Mouse (Mus musculus) duodenum, adult 2 months (tissue): ENCODE data around the gene Mmp2. TPM values are rescaled to one million over a fixed set of nuclear protein-coding genes. Genes with fewer than 3 reads are reported as not detected.

Source experiments
- polyA plus RNA-seq: library from polyadenylated mRNA; depleted of rRNA; stranded (reverse); fragments of >200 nt; gene quantifications from 2 replicates; pipeline ENCODE4 v1.2.3, GENCODE M21; 2012; ENCODE audit warnings: low replicate concordance; rRNA removed

The Mmp2 gene
- 28.1 and 38.5 TPM in 2 replicates for polyA plus RNA-seq

DNA sequence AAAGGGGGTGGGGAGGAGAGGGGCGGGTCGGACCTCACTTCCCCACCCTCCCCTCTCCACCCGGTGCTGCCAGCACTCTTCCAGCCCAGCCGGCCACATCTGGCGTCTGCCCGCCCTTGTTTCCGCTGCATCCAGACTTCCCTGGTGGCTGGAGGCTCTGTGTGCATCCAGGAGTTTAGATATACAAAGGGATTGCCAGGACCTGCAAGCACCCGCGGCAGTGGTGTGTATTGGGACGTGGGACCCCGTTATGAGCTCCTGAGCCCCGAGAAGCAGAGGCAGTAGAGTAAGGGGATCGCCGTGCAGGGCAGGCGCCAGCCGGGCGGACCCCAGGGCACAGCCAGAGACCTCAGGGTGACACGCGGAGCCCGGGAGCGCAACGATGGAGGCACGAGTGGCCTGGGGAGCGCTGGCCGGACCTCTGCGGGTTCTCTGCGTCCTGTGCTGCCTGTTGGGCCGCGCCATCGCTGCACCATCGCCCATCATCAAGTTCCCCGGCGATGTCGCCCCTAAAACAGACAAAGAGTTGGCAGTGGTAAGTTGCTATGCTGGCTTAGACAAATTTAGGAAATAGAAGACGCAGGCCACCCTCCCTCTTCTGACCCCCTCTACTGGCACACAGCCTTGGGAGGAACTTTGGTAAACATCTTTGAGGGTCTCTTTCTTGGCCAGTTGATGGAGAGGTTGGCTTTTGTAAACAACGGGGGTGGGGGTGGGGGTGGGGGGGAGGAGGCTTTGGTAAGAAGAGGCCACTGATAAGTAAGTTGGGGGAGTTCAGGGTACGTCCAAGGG is at the start of gene Mmp2:
TSS of gene Mmp2 (plus strand) at position 49 of the 792 bp plus-strand sequence.

DNA sequence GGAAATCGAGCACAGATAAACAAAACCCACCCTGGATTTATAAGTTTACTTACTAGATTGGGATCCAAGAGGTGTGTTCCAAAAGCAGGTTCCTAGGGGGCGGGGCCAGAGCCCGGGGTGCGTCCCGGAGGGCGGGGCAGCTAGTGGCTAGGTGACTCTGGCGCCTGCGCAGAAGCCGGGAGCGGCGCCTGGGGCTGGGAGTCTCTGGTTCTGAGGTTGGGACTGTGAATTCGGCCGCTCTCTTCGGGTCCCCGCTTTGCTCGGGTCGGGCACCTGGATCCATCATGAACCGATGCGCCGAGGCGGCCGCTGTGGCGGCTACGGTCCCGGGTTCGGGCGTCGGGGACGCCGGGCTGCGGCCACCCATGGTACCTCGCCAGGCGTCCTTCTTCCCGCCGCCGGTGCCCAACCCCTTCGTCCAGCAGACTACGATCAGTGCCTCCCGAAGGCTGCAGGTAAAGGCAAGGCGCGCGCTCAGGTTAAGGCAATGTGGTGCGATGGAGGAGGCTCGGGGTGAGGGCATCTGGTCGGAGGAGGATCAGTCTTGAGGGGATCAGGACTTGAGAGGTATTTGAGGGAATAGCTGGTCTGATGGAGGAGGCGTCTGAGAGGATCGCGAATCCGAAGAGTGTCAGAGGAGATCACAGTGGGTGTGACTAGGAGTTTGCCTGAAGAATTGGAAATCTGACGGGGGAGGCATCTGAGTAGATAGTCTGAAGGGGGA is 28.2 kb downstream of the Mmp2 start, which contains the start of gene Lpcat2:
TSS of gene Lpcat2 (plus strand) at position 169 of the 724 bp plus-strand sequence.

DNA sequence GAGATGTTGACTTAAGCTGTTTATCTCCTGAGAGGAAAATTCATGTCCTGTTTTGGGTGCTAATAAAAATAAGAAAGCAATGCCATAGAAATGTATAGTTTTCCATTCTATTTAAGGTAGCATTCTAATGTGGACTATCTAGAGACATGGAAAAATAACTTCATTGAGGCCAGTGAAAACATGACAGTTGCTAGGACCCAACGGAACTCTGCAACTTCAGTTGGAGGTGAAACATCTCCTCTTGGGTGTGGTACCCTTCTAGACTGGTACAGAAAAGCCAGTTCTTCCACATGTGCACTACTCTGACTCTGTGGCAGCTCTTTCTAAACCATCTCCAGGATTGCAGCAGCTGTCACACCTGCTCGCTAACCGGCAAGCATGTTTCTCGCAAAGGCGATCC is 74.0 kb downstream of the Mmp2 start, which contains the start of gene Capns2:
TSS of gene Capns2 (plus strand) at position 301 of the 400 bp plus-strand sequence.

Other genes with a start within 250 kb of the Mmp2 start
- gene Irx6, start 153.0 kb upstream of the Mmp2 start, polyA plus RNA-seq: 0.06 TPM in 1 of 2 replicates, not detected in the other
- 3.1 and 3.6 TPM in 2 replicates for gene Lpcat2, start 28.0 kb downstream of the Mmp2 start, polyA plus RNA-seq
- gene Capns2, start 74.1 kb downstream of the Mmp2 start, polyA plus RNA-seq: not detected in 2 replicates
- 0.06 TPM in 1 of 2 replicates, not detected in the other for gene Slc6a2, start 132.8 kb downstream of the Mmp2 start, polyA plus RNA-seq
- gene Ces1a, start 220.9 kb downstream of the Mmp2 start, polyA plus RNA-seq: not detected in 2 replicates